Mouse (Mus musculus) c-Kit-positive CD71-positive TER-119-positive erythroid progenitor cells, embryonic 14.5 days (primary cell): ENCODE measurements around the gene Tmem237.
A peak's percentile ranks its signal among the peaks of the same experiment; 100 is the strongest.

ENCODE experiments used
- DNase-seq: peaks from one replicate; pipeline ENCODE4 v3.0.0-alpha.2; 2013; ENCODE audit warnings: low spot score

Tmem237 gene

DNA sequence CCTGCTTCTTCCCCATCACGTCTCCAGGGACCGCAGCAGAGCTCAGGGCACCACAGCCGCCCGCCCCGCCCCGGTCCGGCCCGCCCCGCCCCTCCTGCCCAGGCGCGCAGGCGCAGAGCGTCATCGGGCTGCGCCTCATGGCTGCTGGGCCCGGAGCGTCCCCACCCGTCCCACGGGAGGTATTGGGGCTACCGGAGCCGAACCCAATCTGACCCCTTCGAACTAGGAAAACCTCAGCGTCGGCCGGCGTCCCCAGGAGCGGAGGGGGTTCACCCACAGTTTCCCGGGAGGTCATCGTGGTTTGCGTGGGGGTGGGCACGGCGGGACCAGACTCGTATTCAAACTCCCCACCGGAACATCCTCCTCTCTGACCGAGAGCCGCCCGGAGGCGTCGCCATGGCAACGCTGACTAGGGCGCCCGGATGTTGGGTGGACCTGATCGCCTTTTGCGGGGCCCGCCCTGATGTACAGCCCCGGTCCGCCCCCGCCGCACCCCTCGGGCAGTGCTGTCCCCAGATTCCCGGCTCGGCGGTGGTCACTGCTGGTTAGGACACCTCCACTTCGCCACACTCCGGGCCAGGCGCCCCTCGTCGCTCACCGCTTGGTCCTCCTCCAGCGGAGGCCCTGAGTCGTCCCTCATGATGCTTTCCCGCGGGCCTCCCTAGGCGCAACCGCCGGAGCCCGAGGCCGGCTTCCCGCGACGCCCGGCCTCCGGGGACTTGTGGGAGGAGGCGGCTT, at the start of gene Tmem237:
Gene Tmem237 (minus strand): TSS at position 689 of the 738 bp plus-strand sequence.
- peak; percentile 74 for DNase-seq

DNA sequence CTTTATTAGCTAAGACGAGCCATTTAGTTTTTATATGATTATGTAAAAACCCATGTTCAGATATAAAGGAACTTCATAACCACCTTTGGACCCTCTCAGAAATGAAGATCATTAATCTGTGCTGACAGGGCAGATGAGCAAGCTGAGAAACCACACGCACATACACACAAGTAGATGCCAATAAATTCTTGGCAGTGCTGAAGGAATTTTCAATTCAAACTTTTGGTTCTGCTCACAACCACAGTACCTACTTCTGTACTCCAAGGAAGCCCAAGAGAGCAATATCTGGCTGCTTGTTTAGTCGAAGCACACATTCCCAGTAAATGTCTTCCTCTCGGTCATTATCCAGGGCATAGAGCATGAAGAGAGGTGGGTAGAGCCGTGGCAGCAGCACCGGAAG, 49.4 kb upstream of the Tmem237 start:
- DNase-seq, result no peak

DNA sequence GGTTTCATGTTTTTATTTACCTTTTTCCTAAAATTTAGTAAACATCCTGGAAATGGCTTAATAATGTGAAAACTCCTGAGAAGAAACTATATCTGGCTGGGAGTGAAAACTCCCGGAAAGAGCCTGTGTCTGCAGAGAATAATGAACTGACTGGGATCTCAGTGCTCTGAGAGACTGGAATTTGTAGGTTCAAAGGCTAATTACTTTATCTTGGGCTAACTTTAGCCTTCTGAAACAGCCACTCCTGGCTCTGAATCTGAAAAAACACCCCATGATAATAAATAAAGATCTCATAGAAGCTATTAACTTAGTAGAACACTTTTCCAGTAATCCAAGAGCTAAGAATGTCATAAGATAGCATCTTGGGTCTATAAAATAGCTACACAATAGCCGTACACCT, 48.3 kb upstream of the Tmem237 start:
- no peak for DNase-seq

DNA sequence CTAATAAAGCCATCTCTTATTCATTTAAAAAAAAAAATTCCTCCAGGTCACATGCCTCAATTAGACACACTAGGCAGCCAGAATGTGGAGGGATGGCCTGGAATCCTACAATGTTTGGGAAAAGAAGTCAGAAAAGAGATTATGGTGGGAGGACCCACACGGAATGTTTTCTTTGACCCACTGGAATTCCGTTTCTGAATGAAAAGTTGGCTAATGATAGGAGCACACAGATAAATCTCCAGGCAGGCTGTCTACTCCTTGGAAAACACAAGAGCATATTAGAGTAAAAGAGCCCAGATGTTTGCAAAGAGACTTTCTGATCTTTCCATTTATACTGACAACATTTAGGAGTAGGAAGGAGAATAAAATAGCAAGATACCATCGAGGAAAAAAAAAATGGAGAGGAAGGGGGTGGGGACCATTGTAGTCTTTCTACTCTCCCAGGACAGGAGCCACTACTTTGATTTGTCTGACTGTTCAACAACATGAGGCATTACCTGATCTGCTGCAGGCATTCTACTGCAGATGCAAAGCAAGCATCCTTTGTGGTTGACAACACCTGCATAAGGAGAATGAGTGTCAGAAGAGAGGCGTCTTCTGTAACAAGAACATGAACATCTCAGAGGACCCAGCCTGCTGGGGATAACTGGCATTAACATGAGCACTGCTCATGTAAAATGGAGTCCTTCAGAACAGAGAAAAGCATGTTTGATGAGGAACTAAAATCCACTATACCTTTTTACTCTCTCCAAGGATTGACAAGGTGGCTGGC, 47.6 kb upstream of the Tmem237 start:
- DNase-seq, result no peak

DNA sequence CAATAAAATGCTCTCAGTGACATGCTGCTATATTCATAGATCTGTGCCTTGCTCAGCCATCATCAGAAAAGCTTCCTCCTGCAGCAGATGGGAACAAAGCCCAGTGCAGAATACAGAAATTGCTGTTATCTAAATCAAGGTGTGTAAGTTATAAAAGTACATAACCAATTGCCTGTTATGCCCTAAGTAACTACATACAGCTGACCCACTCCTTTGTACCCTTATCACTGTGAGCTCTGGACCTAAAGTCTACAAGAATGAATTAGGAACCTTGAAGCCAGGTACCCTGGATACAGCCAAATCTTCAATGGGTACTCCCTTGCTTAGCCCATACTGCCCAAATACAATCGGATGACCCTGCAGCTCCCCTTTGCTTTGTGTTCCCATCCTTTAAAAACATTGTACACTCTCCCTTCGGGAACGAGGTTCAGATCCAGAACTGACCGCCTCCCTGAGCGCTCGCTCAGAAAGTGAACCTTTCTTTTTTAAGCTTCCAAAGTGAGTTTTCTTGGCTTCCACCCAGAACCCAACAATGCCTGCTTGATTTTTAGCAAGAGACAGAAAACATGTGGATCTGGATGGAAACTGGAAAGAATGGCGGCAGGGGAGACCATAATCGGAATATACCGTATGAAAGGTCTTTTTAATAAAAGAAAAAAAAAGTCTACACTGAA, 46.2 kb upstream of the Tmem237 start:
- DNase-seq, result no peak

DNA sequence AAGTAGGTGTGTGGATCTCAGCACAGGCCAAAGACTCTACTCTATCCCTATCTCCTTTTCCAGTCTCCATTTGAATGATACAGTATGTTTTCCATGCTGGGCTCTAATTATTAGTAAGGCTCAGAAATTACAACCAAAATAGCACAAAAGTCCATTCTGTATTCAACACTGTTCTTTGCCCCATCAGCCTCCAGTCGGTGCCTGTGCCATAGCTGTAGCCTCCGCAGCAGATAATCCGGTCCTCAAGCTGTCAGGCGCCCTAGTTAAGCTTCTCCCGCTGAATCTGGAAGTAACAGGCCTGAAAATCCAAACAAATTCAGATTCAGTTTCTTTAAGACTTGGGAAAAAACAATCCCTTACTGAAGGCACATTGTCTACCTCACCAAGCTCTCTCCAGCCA, 43.7 kb upstream of the Tmem237 start:
- no peak for DNase-seq

DNA sequence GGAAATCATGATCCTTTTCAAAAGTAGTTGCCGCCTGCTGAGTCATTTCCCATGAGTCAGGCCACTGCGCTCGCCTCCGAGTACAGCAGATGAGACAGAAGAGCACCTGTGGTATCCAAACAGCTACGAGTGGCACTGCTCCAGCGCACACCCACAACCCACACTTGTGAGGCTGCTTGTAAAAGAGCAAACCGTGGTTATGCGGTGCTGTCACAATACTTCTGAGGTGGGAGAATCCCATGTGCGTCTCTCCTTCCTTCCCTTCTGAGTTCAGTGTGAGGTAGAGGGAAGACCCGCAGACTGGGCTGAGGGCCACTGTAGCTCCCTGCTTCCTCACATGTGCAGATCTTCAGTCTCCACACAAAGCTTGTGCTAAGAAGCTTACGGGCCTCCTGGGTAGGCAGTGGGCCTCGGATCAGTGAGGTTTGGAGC, 42.8 kb upstream of the Tmem237 start, which contains the start of gene Mpp4:
Gene Mpp4 (minus strand): TSS at position 360 of the 432 bp plus-strand sequence.
- DNase-seq, result no peak

DNA sequence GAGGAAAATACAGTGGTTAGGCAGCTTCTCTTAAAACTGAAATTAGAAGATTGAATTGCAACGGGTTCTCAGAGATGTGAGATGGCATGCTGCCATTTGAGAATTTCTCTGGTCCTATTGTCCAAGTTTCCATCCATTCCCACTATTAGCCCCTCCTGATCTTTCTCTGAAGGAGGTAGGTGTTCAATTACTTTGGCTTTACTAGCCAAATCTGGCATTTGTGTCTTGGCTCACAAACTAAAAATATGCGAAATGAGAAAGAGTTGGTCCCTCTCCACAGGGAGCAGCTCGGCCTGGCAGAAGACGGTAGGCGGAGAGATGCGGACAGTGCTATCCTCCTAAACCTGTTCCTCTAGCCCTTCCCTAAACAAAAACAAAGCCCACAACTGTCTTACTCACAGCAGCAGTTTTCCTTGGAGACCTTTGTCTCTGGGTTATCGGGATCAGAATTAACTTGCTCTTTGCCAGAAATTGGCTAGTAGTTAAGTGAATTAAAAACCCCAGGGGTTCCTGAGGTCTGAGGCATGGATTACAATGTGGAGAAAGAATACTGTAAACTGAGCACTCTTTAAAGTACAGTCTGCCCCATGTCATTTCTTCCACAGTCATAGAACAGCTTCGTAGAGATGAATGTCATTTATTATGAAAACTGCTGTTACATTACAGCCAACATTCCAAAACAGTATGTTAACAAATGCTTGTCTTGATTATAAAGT, 42.3 kb upstream of the Tmem237 start:
- no peak for DNase-seq

DNA sequence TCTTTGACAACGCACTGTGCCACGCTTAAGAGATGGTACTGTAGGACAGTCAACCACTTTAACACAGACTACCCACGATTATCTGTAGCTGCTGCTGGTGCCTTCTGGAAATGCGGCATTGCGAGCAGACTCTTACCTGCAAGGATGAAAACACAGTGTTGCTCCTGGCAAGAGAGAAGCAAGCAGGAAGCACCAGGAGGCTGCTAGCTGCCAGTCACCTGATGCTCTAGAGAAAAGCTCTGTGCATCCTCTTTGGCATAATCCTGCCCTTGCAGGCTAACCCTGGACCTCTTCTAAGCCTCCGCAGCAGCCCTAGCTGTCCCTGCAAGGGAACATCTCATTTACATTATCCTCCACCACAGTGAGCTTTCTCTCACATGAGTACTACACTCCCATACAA, 41.2 kb upstream of the Tmem237 start:
- DNase-seq, result no peak

DNA sequence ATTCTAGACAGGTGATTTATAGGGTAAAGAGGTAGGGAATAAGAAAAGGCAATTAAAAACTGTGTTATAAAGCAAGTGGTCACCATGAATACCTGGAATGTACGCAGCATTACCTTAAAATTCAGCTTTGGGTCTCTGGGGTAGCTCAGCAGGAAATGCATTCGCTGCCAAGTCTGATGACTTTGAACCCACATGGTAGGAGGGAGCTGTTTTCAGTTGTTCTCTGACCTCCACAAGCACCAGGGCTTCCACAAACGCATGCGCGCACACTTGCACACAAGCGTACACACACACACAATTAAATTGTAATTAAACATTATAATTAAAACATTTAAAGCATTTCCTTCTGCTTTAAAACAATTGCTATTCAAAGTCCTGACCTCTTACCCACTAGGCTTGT, 40.7 kb upstream of the Tmem237 start:
- DNase-seq, result no peak

DNA sequence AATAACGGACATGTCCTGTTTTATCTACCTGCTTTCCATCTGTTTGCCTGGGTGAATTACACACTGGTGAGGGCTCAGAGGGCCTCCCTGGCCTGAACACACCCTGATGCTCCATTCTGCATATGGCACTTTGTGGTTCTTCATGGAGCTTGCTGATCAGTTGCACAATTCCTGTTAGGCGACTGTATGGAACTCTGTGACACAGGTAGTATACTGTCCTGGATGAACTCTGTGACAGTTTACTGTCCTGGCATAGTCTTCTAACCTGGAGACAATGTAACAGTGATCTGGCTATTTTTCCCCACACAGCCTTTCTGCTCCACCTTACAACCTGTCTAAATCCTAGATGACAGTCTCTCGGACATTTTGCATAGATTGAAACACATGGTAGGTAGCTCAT, 38.9 kb upstream of the Tmem237 start:
- DNase-seq, result no peak

DNA sequence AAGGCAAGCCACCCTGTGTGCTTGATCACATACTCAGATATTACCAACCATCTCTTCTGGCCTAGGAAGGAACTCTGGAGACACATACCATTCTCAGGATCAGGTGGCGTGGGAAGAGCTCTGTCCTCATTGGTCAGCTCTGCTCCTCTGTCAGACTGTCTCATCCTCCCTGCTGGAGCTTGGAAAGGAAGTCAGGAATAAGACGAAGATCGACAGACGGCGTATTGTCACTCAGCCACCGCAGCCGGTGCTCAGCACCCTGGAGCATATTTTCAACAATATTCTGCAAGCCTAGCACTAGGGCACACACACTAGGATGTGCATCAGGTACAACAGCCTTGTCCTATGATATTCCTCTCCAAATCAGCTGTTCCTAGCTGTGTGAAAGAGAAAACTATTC, 38.3 kb upstream of the Tmem237 start:
- DNase-seq, result no peak

DNA sequence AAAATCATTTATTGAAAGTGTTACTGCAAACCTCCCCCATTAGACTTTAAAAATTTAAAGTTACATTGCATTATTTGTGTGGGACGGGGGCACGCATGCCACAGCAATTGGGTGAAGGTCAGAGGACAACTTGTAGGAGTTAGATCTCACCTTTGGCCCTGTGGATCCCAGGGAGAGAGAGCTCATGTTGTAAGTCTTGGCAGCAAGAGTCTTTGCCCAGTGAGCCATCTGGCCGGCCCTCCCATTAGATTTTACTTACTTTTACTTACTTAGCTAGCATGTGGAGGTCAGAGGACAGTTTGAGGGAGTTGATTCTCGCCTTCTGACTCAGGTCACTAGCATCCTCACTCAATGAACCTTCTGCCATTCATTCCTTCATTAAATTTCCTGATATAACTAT, 37.6 kb upstream of the Tmem237 start:
- no peak for DNase-seq

DNA sequence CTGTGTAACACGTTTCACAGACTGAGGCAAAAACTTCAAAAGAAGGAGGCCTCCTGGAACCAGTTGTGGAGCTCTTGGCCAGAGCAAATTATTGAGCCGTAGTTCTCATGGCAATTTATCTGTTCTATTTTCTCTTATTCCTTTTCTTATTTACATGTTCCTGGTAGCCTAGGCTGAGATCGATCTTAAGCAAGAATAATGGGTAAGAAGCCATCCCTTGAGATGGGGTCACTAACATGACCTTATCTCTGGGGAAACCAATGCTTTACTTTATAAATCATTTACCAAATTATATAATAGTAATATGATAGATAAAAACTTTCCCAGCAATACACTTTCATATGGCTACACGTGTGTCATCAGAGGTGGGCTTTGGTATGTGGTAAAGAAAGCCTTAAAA, 32.1 kb upstream of the Tmem237 start:
- no peak for DNase-seq

DNA sequence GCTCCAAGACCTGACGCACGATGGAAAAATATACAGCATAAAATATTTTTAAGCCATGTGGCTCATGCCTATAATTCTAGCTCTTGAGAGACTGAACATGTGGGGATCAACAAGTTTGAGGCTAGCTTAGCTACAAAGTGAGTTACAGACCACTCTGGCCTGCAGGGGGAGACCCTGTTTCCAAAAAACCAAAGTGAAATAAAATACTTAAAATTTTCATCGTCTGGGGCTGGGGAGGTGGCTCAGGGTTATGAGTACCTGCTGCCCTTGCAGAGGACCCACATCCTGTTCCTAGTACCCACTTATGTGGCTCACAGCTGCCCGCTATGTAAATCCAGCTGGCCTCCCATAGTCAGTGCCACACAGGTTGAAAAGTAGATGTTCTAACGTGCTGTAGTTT, 30.3 kb upstream of the Tmem237 start:
- DNase-seq, result no peak

DNA sequence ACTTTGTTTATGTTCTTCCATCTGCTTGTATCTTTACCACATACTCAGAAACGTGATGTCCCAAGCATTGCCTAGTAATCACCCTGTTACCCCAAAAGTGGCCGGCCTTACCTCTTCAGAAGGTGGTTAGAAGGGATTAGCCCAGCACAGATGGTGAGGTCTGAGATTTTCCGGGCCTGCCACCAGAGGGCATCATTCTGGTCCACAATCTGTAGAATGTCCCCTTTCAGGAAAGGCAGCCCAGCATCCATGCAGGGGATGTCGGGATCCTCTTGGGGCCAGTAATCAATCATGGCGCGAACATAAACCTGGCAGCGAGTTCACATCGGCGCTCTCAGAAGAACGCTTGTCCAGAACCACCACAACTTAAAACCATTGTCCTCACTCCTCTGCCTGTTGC, 24.3 kb upstream of the Tmem237 start:
- DNase-seq, result peak; percentile 11

DNA sequence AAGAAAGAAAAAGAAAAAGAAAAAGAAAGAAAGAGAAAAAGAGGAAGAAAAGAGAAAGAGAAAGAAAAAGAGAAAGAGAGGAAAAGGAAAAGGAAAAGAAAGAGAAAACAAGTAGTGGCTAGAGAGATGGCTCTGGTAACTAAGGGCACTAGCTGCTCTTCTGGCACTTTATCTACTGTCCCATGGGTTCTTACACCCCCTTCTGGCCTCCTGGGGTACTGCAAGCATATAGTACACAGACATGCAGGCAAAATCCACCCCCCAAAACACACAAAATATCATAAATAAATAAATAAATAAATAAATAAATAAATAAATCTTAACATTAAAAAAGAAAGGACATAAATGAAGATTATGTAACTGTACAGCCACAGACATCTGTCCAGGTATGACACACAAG, 22.6 kb upstream of the Tmem237 start:
- DNase-seq, result peak; percentile 65

DNA sequence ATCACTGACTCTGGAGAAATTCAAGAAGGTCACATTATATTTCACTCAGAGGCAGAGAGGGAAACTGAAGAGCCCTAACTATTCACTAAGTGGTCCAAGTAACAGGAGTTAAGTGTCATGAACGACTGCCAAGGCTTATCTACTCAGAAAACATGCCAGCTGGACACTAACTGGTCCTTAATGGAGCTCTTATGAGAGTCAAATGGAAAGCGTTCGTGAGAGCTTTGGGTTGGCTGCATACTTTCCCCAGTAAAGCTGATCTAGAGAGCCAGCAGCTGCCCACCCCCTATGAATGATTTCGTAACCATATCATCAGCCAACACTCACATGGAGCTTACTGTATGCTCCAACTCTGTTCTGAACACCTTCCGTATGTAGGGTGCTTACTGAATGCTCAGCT, 14.2 kb upstream of the Tmem237 start:
- DNase-seq, result no peak

DNA sequence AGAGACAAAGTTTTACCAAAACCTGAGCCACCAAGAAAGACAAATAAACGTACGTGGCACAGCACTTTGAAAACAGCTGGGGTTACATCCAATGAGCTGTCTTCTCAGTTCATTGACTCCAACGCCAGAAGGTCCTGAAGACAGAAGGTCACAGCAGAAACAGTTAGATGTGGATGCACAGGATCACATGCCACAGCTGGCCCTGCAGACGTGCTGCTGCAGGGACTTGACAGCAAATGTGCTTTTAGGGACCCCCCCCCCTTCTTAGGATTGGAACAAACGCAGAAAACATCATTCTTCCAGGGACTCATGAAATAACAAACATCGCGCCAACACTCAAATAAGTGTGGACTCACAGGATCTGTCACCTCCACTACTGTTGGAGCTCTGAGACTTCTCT, 8.7 kb upstream of the Tmem237 start:
- no peak for DNase-seq

DNA sequence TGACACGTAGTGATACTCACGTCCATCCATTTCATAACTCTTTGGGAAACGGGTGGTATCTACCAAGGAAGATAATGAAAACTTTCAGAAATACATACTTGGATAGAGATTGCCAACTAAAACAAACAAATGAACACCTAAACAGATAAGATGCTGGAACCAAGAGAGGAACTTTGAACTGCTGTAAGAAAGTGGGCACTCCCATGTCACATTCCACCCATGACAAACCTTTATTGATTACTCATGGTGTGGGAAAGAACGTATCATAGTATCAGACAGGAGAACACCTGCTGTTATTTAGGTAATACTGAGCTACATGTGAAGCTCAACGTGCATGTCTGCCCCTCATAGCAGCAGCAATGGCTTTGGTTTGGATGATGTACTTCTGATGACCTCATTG, 5.3 kb upstream of the Tmem237 start:
- no peak for DNase-seq

DNA sequence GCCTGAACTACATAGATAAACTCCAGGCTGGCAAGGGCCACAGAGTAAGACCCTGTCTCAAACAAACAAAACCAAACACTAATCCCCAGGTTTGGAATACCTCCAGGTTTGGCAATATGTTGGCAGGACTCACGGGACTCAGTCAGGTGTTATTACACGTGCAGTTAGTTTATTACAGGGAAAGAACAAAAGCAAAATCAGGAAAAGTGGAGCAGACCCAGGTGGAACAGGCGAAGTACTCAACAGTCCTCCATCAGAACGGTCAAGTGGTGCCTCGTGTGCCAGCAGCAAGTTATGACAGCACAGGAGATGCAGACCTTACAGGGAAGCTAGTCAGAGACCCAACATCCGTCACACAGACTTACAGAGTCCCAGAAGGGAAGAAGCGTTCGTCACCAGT, 9.7 kb downstream of the Tmem237 start:
- DNase-seq, result no peak

DNA sequence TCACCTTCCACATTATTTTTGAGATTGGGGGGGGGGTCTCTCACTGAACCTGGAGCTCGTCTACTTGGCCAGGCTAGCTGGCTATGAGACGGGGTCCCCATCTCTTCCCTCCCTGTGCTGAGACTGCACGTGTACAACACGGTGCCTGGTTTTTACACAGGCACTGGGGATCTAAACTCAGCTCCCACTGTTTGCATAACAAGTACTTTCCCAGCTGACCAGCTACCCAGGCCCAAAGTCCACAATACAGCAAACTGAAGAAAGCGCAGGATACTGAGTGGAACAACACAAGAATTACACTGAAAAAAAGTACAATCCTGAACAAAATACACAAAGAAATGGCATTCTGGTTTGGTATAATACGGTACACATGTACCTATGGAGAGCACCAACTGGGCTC, 18.1 kb downstream of the Tmem237 start:
- no peak for DNase-seq
